Mouse (Mus musculus) right cerebral cortex, postnatal 10 days (tissue): Measurements from ENCODE around the gene Fgb.

Experiments used
- DNase-seq, 2 experiments: peaks; one replicate each; pipeline ENCODE4 v3.0.0; 2021; ENCODE audit warnings: low spot score in 2 of 2

Gene Fgb

DNA sequence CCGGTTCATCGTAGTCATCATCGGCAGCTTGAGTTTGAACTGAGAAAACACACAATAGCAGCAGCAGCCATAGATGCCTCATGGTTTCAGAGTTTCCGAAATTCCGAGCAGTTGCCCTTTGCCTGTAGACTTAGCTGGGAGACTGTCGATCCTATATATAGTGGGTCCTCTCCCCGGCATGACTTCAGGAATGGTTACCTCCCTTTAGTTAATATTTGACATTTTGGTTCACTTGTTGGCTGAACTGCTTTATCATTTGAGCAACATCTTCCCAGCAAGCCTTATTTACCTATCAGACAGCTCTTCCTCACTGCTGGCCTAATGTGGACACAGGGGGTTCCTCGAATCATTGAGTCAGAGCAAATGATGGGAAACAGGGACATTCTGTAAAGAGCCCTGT lies at the start of gene Fgb:
Gene Fgb (minus strand): TSS at position 184 of the 400 bp plus-strand sequence.
- no peak for DNase-seq

DNA sequence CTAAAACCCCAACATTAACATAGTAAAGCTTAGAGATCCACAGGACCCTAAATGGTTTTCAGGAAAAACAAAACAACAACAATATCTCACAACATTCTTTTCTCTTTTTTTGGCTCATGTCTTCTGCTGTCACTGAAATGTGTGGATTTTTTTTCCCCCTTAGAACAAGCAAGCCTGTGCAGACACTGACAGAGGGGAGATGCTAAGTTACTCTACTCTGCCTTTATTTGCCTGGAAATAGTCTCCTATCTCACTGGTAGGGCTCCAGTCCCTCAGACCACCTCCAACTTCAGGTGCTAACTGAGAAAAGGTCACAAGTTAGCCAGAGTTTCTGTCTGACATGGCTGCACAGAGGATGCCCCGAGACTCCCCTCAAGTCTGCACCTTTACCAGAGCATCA lies 49.5 kb upstream of the Fgb start:
- DNase-seq, result no peak

DNA sequence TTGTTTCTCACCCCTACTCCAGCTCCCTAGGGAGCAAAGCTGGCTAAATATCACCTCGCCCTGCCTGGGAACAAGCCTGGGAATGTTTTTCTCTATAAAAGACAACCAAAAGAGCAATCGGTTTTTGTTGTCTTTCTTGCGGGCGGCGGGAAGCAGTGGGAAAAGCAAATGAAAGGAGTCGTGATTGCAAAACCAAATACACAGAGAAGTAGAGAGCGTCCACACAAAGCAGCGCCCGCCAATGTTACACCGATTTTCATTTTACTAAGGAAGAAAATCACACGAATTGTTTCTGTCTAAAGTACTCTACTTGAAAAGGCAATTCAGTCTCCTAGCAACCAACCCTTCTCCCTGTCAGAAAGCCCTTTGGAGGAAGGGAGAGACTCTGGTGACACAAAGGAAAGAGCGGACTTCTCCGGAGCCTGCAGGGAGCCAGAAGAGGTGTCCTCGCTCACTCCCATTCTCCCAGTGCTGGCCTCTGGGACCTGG lies 48.9 kb upstream of the Fgb start:
- DNase-seq, result peak; percentile 32 to 48

DNA sequence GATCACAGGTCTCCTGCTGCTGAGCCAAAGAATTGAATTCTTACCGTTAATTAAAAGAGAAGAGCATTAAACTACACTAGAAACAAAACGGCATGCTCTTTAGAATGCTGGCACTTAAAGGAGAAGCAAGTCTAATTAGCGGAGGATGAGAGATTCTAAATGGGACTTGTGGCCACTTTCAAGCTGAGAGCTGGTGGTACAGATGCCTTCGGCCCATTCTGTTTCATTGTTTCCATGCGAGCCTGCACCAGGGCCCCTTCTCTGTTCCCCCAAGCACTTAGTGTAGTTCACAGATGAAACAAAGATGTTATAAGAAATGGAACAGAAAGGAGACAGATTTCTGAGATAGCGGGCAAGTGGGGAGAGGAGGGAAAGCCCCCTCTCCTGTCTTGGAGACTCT lies 47.9 kb upstream of the Fgb start:
- DNase-seq, result no peak

DNA sequence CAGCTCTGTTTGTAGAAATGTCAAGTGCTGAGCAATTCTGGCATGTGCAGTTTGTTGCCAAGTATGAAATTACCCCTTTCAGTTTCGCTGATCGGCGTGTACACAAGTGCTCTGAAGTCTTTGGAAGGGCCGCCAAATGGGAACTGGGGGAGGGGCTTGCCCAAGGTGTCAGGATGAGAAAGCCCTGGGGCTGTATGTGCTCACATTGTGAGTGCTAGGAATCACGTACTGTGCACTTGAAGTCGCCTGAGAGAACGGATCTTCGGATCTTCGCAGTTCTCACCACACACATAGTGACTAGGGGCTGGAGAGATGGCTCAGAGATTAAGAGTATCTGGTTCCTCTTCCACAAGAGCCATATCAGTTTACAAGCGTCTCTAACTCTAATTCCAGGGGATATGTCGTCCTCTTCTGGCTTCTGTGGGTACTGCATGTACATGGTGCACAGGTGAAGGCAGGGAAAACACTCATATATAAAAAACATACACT lies 30.9 kb upstream of the Fgb start:
- peak; percentile 44 to 69 for DNase-seq

DNA sequence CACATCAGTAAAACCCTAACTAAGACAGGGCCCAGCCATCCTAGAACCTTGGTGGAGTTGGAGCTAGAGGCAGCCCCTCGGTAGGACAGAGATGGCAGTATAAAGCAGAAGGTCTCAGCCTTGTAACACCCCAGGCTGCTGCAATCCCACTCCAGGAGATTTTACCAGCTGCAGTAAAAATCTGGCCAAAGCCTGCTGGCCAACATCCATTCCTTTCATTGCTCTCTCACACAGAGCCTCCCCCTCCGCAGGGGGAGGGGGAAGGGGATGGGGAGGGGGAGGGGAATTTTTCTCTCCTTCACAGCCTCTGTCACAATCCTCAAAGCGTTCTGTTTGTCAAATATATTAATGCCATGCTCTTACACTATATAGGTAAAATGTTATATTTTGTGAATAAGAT lies 26.9 kb upstream of the Fgb start:
- DNase-seq, result peak; percentile 54

DNA sequence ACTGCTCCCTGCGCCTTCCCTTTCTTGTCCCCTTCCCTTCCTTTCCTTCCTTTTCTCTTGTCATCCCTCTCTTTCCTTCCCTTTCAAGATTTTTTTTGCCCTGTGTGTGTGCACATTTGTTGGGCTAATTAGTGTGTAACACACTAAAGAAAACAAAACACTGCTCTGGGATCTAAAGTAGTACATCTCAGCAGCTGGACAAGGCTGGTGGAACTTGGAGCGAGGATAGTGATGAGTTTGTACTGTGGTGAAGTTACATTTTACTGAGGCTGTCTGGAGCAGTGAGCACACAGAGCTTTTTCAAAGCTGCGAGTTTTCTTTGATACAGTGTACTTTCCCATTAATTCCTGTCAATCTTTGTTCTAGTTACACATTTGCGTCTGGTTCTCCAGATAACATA lies 20.6 kb upstream of the Fgb start:
- DNase-seq, result no peak

DNA sequence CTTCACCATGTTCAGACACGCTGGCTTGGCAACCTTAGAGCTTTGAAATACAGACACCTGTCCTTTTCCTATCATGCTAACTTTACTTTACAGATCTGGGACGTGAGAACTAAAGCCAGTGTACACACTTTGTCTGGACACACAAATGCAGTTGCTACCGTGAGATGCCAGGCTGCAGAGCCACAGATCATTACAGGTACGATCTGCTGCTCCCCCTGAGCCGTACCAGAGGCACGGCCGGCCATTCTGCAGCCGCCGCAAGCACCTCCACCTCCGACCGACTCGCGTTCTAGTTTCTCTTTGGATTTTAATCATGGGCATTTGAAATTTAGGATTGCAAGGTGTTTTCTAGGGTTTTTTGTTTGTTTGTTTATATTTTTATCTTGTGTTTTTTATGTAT lies 19.2 kb upstream of the Fgb start:
- DNase-seq, result no peak

DNA sequence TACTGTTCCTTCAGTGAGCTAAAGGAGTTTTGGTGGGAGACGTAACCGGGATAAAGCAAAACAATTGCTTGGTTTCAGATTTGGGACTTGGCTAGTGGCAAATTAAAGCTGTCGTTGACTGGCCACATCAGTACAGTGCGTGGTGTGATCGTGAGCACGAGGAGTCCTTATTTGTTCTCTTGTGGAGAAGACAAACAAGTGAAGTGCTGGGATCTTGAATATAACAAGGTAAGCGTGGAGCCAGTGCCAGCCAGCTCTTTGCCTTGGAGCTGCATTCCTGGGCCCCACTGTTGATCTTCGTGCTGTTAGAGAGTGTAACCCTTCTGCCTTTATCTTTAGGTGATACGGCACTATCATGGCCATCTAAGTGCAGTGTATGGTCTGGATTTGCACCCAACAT lies 18.3 kb upstream of the Fgb start:
- DNase-seq, result peak in 1 of 2 experiments; percentile 8

DNA sequence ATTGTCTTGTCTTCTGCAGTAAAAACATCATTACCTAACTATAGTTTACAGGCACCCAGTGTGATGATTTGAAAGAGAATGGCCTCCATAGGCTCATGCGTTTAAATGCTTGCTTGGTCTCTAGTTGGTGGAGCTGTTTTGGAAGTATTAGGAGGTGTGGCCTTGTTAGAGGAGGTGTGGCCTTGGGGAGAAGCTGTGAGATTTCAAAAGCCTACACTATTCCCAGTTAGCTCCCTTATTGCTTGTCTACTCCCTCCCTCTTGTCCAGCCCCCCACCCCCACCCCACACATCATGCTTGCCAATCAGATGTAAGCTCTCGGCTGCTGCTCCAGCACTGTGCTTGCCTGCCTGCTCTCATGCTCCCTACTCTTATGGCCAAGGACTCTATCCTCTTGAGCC lies 7.4 kb upstream of the Fgb start:
- DNase-seq, result no peak

DNA sequence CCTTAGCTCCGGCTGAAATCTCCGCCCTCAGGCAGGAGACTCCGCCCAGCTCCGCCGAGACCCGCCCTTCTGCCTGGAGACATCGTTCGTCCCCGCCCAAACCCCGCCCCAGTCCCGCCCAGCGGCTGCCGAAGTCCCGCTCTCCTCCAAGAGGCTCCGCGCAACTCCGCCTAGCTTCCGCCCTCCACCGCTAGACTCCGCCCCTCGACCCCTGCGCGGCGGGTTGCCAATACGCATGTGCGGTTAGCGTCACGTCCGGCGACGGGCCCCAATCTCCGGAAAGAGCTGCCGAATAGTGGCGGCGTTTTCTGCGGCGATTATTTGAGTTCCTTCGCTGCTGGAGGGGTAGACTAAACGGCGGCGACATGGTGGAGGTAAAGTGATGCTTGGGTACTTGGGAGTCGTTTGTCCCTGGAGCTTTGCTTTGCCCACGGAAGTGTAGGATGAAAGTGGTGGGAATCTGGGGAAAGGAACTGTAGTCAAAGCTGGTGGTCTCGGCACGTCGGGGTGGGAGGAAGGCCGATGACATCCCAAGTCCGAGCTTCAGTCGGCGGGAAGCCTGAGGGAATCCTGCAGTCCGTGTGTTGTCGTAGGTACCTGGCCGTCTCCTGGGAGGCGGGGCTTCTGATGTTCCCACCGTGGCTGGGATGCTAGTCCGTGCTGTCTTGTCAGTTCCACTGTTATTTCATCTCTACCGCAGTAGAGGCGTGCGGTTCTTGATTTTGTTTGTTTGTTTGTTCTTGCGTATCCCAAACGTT lies 5.8 kb upstream of the Fgb start, which contains the start of gene Plrg1:
Gene Plrg1 (plus strand): TSS at position 242 of the 758 bp plus-strand sequence.
- peak; percentile 99 to 100 for DNase-seq

DNA sequence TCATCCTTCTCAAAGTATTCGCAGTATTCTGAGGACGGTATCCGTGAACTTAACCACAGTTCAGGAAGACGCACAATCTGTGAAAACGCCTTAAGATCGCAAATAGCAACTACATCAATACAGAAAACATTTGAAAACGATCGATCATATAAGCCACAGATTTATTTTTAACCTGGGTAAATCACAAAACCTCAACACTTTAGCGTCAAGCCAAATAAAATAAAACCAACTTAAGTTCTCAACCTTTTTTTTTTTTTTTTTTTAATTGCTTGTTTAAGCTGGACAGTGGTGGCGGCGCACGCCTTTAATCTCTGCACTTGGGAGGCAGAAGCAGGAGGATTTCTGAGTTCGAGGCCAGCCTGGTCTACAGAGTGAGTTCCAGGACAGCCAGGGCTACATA lies 5.1 kb upstream of the Fgb start:
- DNase-seq, result no peak

DNA sequence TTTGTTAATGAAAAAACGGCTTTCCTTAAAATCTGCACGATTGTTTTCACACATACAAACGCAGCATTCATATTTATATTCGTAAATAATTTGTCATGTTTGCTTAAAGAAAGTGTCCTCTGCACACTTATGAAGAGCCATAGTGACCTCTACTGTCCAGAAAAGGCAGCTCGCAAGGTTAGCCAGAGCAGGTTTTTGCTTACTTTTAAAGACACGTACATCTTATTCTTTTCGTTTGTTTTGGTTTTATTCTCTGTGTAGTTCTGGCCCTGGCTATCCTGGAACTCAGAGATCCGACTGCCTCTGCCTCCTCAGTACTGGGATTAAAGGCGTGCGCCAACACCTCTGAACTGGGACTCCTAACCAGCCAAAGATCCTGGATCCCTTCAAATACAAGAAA lies 4.1 kb upstream of the Fgb start:
- DNase-seq, result peak; percentile 40 to 59

DNA sequence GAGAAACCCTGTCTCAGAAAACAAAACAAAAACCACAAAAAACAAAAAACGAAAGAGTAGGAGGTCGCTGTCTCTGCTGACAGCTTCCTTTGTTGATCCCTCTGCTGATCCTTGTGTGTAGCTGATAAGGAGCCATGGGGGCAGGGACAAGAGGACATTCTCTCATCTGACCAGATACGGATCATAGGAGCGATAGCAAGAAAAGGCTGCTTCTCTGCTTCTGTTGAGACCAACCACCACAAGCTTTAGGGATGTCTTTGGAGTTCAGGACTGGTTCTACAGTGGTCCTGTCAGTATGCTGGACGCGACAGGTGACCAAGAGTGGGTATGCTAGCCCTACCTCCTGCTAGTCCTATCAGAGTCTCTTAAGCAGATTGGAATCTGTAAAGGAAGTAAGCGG lies 3.5 kb upstream of the Fgb start:
- no peak for DNase-seq

DNA sequence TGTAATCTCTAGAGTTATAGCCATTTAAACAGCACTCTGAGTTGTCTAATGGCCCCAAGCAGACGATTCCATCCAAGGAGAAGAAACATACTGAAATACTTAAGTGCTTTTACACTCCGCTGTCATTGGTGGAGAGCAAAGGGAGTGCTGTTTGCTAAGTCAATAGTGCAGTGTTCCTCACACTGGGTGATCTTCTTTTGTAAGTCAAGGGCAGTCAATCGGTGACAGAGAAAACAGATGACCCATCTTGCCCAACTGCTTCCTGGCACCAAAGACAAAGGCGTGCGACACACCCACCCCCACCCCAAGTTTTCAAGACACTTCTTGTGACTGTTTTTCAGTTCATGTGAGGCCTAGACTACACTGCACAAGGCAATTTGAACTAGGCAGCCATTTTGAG lies 2.4 kb upstream of the Fgb start:
- DNase-seq, result no peak

DNA sequence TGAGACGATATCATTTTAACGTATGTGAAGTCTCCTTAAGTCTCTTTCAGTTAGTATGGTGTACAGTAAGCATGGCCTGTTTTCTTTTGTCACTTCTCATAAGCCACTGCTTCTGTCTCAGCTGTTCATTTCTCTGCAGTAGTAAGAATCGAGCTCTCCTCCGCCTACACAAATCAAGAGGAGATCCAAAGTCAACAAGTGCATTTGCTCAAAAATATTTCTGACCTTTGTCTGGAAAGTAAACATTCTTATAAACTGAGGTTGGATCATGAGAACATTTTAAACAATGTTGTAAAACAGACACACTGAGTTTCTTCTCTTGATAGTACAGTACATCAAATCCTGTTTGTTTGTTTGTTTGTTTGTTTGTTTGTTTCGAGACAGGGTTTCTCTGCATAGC lies 998 bp upstream of the Fgb start:
- no peak for DNase-seq

DNA sequence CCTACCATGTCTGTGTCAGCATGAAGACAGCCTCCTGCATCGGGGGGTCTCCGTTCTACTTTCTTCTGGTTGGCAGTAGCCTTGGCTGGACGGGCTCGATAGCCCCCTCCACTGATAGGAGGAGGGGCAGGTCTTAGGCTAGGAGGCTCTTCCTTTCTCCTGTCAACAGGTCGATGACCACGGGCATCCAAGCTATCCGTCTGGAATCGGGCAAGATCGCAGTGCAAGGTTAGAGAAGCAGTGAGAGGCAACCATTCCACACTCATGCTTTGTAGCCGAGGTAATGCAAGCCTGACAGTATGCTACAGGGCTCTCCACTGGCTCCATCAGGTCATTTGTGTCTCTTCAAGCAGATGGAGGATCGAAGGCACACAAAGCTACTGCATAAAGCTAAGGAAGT lies 3.0 kb downstream of the Fgb start:
- DNase-seq, result no peak

DNA sequence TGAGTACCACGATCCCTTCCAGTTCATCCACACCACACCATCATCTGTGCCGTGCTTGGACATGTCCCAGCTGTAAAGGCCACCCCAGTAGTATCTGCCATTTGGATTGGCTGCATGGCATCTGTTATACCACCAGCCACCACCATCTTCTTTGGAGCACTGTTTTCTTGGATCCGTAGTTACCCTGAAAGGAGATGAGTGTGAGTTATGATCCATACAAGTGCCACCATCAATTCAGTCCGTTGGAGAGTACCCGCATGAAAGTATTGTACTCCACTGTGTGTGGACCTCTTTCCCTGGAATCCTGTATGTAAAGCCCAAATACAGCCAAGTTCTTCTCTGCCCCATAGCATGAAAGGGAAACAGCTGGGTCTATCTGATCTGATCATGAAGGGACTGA lies 7.2 kb downstream of the Fgb start:
- DNase-seq, result no peak

DNA sequence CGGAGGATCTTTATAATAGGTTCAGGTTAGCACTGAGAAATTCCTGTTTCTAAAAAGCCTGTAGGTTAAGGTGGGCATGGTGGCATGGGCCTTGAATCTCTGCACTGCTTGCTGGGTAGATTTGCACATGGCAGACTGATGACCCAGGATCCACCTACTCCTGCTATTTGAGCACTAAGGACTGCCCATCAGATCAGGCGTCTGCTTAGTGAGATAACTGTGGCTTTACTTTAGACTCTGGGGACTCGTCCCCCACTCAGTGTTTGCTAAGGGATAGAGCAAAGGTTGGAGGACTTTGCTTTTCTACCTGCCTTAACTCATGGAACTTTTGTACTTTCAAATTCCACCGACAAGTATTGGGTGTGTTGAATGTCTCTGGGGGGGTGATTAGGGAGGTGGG lies 10.0 kb downstream of the Fgb start:
- DNase-seq, result no peak

DNA sequence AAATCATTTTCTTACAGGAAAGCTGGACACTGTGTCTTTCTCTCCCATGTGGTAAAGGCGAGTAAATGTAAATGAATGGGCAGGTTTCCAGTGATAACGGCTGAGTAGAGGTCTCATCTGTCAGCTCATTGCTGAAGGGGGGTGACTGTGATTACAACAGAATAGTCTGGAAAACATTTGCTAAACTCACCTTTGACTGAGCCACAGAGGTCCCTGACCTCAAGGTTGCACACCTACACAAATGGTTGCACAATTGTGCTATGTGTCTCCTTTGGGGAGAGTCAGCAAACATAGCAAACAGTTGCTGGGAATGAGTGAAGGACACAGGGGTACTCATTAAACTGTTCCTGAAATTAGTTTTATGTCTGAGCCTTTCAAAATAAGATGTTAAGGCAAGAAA lies 10.8 kb downstream of the Fgb start:
- DNase-seq, result no peak

DNA sequence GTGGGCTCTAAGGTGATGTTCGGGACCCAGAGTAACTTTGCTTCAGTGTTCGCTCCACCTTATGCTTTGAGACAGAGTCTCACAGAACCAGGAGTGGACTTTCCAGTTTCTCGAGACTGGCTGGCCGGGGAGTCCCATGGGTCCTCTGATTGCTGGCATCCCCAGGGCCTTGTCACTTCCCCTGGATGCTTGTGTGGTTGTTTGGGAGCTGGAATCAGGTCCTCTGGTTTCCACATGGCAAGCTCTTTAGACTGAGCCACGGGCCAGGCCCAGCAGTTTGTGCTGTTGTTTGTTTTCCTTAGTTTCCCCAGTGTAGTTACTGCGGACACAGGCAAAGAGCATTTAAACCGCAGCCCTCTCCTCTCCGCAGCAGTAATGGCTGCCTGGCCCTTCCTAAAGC lies 15.9 kb downstream of the Fgb start:
- DNase-seq, result no peak

DNA sequence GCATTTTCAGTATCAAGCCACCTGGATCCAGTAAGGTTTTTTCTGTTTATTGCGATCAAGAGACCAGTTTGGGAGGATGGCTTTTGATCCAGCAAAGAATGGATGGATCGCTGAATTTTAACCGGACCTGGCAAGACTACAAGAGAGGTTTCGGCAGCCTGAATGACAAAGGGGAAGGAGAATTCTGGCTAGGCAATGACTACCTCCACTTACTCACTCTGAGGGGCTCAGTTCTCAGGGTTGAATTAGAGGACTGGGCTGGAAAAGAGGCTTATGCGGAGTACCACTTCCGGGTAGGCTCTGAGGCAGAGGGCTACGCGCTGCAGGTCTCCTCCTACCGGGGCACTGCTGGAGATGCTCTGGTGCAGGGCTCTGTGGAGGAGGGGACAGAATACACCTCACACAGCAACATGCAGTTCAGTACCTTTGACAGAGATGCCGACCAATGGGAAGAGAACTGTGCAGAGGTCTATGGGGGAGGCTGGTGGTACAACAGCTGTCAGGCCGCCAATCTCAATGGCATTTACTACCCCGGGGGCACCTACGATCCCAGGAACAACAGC lies 16.8 kb downstream of the Fgb start:
- DNase-seq, result no peak

DNA sequence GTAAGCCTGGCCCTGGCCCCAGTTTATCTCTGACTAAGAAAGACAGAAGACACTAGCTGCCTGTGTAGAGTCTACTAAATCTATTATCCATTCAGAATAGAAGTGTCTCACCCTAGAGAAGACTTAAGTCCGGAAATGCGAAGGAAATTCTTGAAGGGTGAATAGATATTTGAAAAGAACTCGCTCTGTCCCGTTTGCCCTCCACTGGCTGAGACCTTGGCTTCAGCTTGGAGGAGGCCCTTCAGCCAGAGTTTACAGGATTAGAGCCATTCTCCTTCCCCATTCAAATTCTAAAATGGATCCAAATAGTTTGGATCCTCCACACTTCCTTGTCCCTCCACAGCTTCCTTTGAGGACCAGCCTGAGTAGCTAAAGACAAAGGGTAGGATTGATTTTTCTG lies 19.3 kb downstream of the Fgb start:
- DNase-seq, result no peak
